Mouse (Mus musculus): ENCODE data around the gene Zdhhc14. TPM values are rescaled to one million over a fixed set of nuclear protein-coding genes. Genes with fewer than 3 reads are reported as not detected.

The Zdhhc14 gene
- polyA plus RNA-seq (2014; fragmentation: Illumina TruSeq; extraction: RNeasy Lipid Tissue Mini Kit (QIAGEN cat#74804); ENCODE audit: low read depth, low replicate concordance) = 2.2 TPM

DNA sequence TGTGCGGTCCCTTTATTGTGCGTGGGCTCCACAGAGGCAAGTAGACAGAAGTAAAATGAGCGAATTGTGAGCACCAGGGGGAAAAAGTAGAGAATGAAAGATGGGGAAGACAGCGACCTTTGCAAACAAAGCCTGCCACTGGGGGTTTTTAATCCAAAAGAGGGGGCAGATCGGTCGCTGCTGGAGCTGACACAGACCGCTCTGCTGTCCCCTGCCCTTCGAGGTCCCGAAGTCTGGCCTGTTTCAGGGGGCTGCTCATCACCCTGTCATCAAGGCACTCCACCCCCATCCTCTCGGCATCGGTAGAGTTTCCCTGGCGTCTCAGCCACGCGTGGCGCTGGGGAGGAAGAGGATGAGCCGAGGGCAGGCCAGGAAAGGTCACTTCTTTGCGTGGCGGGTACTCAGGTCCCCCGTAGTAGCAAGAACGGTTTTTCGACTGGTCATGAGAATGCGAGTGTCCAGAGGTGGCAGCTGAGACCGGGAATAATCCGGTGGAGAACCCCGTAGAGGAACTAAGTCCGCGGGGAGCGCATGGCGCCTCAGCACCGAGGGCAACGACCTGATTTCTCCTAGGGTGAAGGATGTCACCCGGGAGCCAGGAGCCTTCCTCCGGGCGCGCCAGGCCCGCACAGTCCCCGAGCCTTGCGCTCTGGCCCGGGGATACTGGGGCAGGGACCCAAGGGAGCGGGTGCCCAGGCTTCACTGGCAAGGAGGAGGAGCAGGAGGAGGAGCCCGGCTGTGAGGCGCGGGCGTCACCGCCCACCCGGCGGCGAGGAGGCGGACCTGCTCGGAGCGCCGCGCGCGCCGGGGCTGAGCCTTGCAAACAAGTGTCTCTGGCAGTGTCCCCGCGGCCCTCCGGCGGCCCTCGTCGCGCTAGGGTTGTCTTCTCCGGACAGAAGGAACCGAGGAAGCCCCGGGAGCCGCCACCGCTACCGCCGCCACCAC is at the start of gene Zdhhc14:
Gene Zdhhc14, plus strand, starts transcription at position 757 of the 945 bp plus-strand sequence.

Other genes with a start within 250 kb of the Zdhhc14 start
- gene Ldhal6b, start 73.8 kb upstream of the Zdhhc14 start, polyA plus RNA-seq (2014; fragmentation: Illumina TruSeq; extraction: RNeasy Lipid Tissue Mini Kit (QIAGEN cat#74804); ENCODE audit: low read depth, low replicate concordance) = not detected
- gene Tmem242, start 52.3 kb upstream of the Zdhhc14 start, polyA plus RNA-seq (2014; fragmentation: Illumina TruSeq; extraction: RNeasy Lipid Tissue Mini Kit (QIAGEN cat#74804); ENCODE audit: low read depth, low replicate concordance) = 23.4 TPM